Mouse (Mus musculus) ovary, adult 18-20 months (tissue): Measurements from ENCODE around the gene Nudt4.
"Not testable (repeated sequence)": the region's sequence is repeated elsewhere in the genome, so short reads cannot be mapped to it uniquely, and the experiment has no call there.

Experiments
- DNase-seq: peaks from one replicate; pipeline ENCODE4 v3.0.0; 2022; ENCODE audit warnings: low spot score, mixed read lengths

Nudt4 gene

DNA sequence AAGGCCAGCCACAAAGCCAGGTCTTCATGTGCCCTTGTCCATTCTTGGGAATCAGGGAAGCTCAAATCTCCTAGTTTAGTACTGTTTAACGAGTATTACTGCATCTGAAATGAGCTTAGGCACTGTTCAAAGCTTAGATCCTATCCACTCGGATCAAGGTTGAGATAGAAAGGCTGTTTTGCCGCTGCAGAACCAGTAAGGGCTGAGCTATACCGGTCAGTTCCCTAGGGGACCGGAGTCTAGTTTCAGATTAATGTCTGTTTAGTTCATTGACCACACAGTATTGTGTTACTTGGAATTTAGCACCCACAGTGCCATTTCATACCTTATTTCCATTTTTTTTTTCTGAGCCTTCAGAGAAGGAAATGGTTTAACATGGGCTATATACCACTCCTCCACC, 3.6 kb upstream of the Nudt4 start:
- DNase-seq = no peak

DNA sequence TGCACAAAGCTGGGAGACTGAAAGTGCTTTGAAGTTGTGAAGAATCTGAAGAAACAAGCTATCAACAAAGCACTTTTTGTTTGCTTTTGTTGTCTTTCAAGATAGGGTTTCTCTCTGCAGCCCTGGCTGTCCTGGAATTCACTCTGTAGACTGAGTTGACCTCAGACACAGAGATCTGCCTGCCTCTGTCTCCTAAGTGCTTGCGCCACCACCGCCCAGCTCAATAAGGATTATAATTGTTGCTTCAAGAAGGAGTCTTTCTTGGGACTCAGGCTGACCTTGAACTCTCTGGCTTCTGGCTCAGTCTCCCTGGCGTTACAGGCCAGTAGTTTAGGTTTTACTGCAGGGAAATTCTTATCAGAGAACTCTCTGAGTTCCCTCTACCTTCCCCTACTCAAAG, 2.8 kb upstream of the Nudt4 start:
- DNase-seq = no peak

DNA sequence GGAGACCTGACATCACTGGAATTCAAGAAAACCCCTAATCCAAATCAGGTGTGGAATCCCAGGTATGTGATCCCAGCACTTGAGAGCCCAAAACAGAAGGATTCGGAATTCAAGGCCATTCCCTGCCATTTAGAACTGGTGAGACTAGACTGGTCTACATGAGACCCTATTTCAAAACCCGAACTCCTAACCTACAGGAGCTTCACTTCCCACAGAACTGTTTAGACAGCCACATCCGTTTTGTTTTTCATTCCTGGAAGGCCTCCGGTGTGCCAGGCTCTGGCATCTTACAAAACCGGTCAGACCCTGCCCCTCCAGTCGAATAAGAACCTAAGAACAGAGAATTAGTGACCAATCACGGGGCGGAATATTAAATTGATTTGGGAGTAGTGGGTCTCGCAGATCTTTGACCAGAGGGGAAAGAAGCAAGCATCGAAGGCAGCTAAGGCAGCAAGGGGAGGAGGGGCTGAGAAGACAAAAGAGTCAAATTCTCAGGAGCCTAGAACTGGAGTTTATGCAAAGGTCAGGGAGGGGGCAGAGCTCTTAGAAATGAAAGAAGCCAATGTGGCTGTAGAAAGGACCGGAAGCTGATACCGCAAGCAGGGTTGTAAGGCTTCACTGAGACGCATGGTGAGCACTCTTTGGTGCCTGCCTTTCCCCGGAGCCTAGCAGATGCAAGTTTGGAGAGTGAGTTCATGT, 1.4 kb upstream of the Nudt4 start:
- no peak for DNase-seq

DNA sequence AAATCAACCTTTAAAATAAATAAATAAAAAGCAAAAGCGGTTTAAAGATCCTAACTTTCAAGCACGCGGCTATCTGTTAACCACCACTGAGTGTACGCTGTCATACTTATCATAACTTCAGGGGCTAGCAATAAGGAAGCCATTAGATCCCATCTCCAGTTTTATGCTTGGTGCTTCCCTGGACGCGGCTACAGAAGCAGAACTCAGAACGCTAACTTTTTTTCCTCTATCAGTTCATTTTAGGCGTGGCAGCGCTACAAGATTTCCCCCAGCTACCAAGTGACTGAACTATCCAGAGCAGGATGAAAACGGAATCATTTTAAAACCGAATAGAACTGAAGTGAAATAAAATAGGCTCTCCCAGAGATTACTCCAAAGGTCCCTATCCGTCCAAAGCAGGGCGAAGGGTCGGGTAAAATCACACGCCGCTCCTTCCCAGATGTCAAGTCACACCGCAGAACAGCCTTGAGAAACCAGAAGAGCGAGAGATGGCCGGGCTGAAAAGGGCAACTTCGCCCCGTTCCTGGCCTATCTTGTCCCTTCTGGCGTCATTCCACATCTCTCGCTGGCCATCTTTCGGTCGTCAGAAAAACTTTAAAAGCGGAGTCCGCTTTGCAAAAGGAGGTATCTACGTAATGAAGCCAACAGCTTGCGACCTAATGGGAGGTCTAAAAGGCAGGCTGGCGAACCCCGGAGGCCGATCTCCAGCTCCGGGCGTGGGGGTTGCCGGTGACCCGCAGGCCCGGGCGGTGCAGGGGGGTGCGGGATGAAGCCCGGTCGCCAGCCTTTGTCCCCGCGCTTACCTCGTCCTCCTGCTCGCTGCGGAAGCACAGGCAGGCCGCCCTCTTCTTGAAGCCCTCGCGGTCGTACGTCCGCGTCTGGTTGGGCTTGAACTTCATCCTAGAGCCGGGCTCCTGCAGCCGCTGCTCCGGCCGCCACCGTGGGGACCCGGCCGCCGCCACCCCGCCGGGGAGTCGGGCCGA, 796 bp downstream of the Nudt4 start:
- DNase-seq = peak; percentile 56

DNA sequence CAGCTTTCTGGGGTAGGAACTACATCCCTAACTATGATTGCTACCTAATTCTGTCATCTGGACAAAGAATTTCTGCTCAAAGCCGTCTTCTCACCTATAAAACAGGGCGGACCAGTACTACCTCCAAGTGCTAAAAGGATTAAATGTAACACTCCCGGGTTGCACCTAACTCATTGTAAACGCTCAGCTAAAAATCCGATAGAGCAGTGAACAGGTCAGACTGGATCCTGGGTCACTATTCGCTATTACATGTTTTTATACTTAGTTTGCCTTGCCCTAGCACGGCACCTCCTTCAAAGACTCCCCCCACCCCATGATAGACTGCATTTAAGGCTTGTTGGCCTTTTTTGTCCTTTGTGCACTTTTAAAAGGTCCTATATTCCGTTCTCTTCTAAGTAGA, 1.6 kb downstream of the Nudt4 start:
- DNase-seq = no peak

- DNase-seq = no peak
Measured at GRCm38 (mm10) chr10:95561616-95562015, 2.3 kb downstream of the Nudt4 start.

- DNase-seq = no peak
Measured at GRCm38 (mm10) chr10:95560394-95560983, 3.5 kb downstream of the Nudt4 start.

DNA sequence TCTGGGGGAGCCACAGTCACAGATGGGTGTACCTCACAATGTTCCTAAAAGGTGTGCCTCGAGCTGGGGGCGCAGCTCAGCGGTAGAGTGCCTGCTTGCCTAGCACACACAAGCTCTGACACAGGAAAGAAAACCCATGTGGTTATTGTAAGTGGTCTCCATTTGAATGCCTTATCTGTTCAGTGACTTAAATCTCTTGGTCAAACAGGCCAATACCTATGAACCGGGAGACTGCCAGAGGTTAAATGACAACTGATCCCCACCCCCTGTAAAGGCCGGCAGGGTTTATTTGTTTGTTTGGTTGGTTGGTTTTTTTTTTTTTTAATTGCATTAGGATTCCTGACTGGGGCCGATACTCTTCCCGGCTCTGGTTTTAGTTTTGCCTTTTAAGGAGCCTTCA, 4.5 kb downstream of the Nudt4 start:
- no peak for DNase-seq

GRCm38 (mm10) chr10:95557337-95557828, 6.6 kb downstream of the Nudt4 start:
- DNase-seq = no peak

DNA sequence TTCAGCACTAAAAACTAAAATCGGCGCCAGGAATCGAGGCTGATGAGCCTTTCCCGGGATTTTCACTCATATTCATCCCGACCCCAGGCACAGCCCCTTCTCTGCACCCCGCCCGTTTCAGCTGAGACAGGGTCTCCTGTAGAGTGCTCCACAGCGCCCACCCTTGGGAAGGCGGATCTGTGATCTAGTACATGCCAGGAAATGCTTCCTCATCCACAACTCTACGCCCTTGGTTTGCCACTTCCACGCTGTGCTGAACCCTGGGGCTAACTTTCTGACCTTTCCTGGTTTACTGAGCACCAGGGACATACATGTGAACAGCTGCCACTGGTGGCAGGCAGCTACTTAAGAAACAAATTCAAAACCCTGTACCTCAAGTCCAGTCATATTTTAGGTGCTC, 8.1 kb downstream of the Nudt4 start:
- no peak for DNase-seq

DNA sequence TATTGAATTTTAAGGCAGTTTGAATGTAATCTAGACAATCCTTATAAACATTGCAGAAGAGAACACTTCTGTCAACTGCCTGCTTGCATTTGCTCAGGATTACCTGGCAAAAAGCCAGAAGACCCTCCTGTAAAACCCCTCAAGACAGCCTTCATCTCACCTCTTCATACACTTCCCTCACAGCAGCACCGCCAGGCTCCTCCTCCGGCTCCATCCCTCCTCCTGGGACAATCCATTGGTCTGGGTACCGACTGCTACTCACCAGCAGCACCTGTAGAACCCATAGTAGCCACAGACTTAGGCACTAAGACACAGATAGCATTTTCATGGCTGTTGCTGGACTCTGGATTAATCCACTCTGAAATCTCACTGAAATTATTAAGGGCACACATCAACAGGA, 11.6 kb downstream of the Nudt4 start:
- DNase-seq = no peak

GRCm38 (mm10) chr10:95551752-95552151, 12.2 kb downstream of the Nudt4 start:
- no peak for DNase-seq

GRCm38 (mm10) chr10:95550506-95550905, 13.4 kb downstream of the Nudt4 start:
- DNase-seq = no peak

DNA sequence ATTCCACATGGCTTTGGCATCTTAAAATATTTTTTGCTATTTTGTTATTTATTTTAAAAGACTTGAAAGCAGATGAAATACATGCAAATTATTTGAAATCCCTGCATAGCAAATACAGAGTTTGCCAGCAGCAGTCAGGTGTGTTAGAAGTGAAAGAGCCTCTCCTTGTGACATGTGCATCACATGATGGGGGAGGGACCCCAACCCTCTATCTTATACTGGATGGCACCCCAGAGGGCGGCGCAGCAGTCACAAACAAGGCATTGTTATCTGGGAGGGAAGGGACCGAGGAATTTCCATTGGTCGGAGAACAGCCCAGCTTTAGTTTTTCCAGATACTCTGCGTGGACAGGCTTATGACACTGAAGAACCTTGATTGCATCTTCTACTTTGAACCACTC, 14.9 kb downstream of the Nudt4 start:
- not testable (repeated sequence) for DNase-seq

DNA sequence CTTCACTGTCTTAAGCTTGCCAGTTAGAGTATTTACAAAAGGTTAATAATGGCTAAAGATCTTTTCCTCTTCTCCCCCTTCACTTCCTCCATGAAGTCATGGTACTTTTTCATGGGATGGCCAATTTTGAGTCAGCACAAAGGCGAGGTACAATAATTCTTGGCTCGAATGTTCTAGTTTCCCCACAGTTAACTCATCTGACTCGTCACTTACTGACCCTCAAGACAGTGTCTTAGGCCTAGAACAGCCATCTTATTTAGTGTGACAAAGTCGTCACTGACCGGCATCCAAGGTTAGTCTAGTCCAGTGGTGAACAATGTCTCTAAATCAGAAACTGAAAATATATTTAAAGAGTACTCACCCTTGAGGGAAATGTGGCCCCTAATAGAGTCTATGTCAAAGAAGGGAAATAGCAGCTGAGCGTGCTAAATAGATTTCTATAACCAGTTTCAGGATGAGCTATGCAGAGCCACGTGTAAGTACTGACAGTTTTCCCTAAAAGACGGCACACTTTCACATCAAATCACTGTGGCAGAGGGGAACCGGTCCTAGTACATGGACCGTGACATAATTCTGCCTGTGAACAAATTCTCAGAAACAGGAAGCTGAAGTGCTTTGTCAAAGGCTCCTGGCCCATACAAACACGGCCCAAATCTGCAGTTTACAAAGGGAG, 15.7 kb downstream of the Nudt4 start:
- DNase-seq = no peak

DNA sequence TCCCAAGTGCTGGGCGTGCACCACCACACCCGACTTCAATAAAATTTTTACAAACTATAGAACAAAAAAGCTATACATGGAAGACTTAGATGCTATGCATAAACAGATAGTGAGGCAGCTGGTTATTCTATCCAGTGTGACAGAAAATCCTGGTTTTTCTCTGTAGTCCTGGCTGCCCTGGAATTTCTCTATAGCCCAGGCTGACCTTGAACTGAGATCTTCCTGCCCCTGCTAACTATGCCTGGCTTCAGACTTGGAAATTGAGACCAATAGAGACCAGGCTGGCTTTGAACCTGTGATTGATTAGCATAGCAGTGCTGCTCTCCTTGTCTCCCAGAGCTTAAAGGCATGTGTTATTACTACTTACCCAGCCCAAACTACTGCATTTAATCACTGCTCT, 17.8 kb downstream of the Nudt4 start:
- DNase-seq = no peak

GRCm38 (mm10) chr10:95545051-95545450, 18.9 kb downstream of the Nudt4 start:
- no peak for DNase-seq

DNA sequence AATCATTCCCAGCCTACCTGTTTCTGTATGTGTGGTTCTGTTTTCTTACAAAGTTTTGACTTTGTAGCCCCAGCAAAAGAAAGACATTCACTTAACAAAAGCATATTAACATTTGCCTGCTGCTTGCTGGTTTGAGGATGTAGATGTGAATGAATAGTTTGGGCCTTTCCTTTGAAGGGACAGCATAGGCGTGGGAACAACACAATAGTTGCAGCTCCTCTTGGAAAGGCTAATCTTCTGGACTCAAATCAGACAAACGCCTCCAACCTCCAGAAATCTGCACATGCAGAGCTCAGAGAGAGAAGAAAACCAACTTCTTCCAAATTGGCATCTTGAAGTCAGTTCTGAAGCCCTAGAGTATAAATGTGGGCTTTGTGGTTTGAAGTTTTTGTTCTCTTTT, 19.3 kb downstream of the Nudt4 start:
- DNase-seq = no peak

- no peak for DNase-seq
Measured at GRCm38 (mm10) chr10:95544004-95544403, 19.9 kb downstream of the Nudt4 start.

- no peak for DNase-seq
Measured at GRCm38 (mm10) chr10:95543377-95543776, 20.6 kb downstream of the Nudt4 start.

DNA sequence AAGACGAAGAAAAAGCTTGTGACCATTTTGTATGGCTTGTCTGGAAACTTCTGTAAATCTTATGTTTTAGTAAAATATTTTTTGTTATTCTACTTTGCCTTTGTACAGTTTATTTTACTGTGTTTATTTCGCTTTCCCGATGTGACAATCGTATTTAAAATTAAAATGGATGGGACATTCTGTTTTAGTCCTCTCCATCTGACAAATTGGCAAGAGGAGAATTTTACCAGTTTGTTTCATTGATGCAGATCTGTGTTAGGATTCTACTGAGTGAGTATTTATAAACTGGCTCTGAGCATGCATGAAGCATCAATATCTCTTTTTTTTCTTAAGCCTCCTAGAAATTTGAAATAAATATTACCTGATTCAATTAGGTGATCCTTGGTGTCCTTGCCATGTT, 21.0 kb downstream of the Nudt4 start:
- DNase-seq = no peak

DNA sequence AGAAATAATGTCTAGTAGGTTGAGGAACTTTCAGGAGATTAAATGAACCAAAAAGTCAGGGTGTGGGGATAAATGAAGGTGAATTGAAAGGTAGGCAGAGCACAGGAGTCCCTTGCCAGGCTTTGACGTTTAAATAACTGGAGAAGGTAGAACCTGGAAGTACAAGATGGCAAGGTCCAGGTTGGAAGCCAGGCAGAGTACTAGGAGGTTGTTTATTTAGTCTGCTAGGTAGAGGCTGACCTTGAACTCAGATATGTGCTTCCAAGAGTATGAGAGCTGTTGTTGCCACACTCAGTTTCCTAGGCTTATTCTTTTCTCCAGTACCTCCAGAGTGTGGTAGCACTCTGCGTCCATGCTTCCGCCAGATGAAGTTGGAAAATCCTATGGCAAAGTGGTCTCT, 24.1 kb downstream of the Nudt4 start:
- no peak for DNase-seq
